Mouse (Mus musculus) CH12.LX (cell line): ENCODE results near the gene Slc25a19. TPM values are rescaled to one million over a fixed set of nuclear protein-coding genes. Genes with fewer than 3 reads are reported as not detected.
A peak's percentile ranks its signal among the peaks of the same experiment; 100 is the strongest.

Experiments used
- DNase-seq: peaks from one replicate; pipeline ENCODE4 v3.0.0-alpha.2; 2013; ENCODE audit errors: extremely low read depth
- H3K27ac ChIP-seq: 2 replicates; pipeline ENCODE4 v1.5.1; 2012; ENCODE audit warnings: low read depth, mild to moderate bottlenecking, control low read depth, moderate library complexity; ENCODE audit not compliant: insufficient read depth
- H3K27me3 ChIP-seq: replicated peaks from 2 replicates; pipeline ENCODE3; 2012; ENCODE audit warnings: inconsistent platforms
- H3K36me3 ChIP-seq, 2 experiments: replicated peaks in 1 of 2; 2 replicates each; pipeline versions ENCODE3 to v1.6.1; 2012; ENCODE audit warnings: inconsistent platforms in 1 of 2, low read length in 1 of 2, mild to moderate bottlenecking in 1 of 2, mixed read lengths in 1 of 2, moderate library complexity in 1 of 2; ENCODE audit not compliant: control insufficient read depth in 1 of 2, insufficient read depth in 1 of 2
- H3K4me1 ChIP-seq, 2 experiments: 2 replicates each; pipeline ENCODE4 v1.6.1; 2012; ENCODE audit warnings: inconsistent platforms in 1 of 2, moderate library complexity in 1 of 2; ENCODE audit not compliant: insufficient read depth in 2 of 2, control insufficient read depth in 1 of 2
- H3K4me2 ChIP-seq: 2 replicates; pipeline ENCODE4 v1.6.1; 2012; ENCODE audit warnings: low read depth, mild to moderate bottlenecking, control low read depth; ENCODE audit not compliant: poor library complexity, insufficient read depth, severe bottlenecking
- H3K4me3 ChIP-seq, 3 experiments: fragments of 150-350 bp in 1 of 3; sonication (generic) in 1 of 3; replicated peaks in 1 of 3; 2 replicates each; pipeline versions ENCODE3 to v1.5.1; 2011 to 2012; ENCODE audit warnings: low read depth in 2 of 3, low read length in 2 of 3, mild to moderate bottlenecking in 2 of 3, moderate library complexity in 2 of 3, control low read depth in 1 of 3, improper control_type of control experiment in 1 of 3, inconsistent platforms in 1 of 3, mixed read lengths in 1 of 3; ENCODE audit not compliant: poor library complexity in 1 of 3
- H3K79me2 ChIP-seq: replicated peaks from 2 replicates; pipeline ENCODE4 v1.6.1; 2012; ENCODE audit warnings: mild to moderate bottlenecking, moderate library complexity; ENCODE audit not compliant: control insufficient read depth, poor library complexity, insufficient read depth, severe bottlenecking; ENCODE audit errors: extremely low read depth
- H3K9ac ChIP-seq: 2 replicates; pipeline ENCODE4 v1.6.1; 2012; ENCODE audit warnings: low read depth, mild to moderate bottlenecking, control low read depth, moderate library complexity; ENCODE audit not compliant: insufficient read depth
- H3K9me3 ChIP-seq: replicated peaks from 2 replicates; pipeline ENCODE3; 2012; ENCODE audit warnings: low read length, inconsistent platforms, mixed read lengths
- BHLHE40 ChIP-seq: IDR thresholded peaks from 2 replicates; pipeline ENCODE4 v1.6.1; 2011; ENCODE audit warnings: mild to moderate bottlenecking, low read depth, low read length, improper control_type of control experiment
- E2F4 ChIP-seq: IDR thresholded peaks from 2 replicates; pipeline ENCODE4 v1.6.1; 2011; ENCODE audit warnings: low read depth, low read length, improper control_type of control experiment; ENCODE audit not compliant: insufficient replicate concordance
- ELF1 ChIP-seq: IDR thresholded peaks from 2 replicates; pipeline ENCODE4 v1.6.1; 2014; ENCODE audit warnings: low read depth, mild to moderate bottlenecking, inconsistent platforms, low read length, improper control_type of control experiment
- HCFC1 ChIP-seq: IDR thresholded peaks from 2 replicates; pipeline ENCODE4 v1.6.1; 2012; ENCODE audit warnings: low read depth, mild to moderate bottlenecking, inconsistent platforms, low read length, improper control_type of control experiment
- JUND ChIP-seq: conservative IDR thresholded peaks from 2 replicates; pipeline ENCODE4 v1.6.1; 2011; ENCODE audit warnings: low read depth, low read length, improper control_type of control experiment
- MEF2A ChIP-seq: IDR thresholded peaks from 2 replicates; pipeline ENCODE4 v1.6.1; 2014; ENCODE audit warnings: low read depth, mild to moderate bottlenecking, inconsistent platforms, low read length, improper control_type of control experiment, borderline replicate concordance
- MXI1 ChIP-seq: IDR thresholded peaks from 2 replicates; pipeline ENCODE4 v1.6.1; 2011; ENCODE audit warnings: mild to moderate bottlenecking, low read depth, low read length, improper control_type of control experiment
- POLR2A ChIP-seq: IDR thresholded peaks from 2 replicates; pipeline ENCODE4 v1.6.1; 2011; ENCODE audit warnings: low read depth, mild to moderate bottlenecking, improper control_type of control experiment, low read length
- SIN3A ChIP-seq: IDR thresholded peaks from 2 replicates; pipeline ENCODE4 v1.6.1; 2012; ENCODE audit warnings: low read length, improper control_type of control experiment, inconsistent platforms
- TBP ChIP-seq: conservative IDR thresholded peaks from 2 replicates; pipeline ENCODE4 v1.6.1; 2011; ENCODE audit warnings: low read depth, low read length, improper control_type of control experiment
- UBTF ChIP-seq: IDR thresholded peaks from 2 replicates; pipeline ENCODE4 v1.6.1; 2012; ENCODE audit warnings: low read depth, mild to moderate bottlenecking, inconsistent platforms, low read length, improper control_type of control experiment, moderate library complexity
- USF1 ChIP-seq: IDR thresholded peaks from 2 replicates; pipeline ENCODE4 v1.6.1; 2014; ENCODE audit warnings: low read depth, mild to moderate bottlenecking, inconsistent platforms, low read length, improper control_type of control experiment
- ZKSCAN1 ChIP-seq: IDR thresholded peaks from 2 replicates; pipeline ENCODE4 v1.6.1; 2012; ENCODE audit warnings: low read depth, inconsistent platforms, low read length, improper control_type of control experiment, borderline replicate concordance
- ZNF384 ChIP-seq: IDR thresholded peaks from 2 replicates; pipeline ENCODE4 v1.6.1; 2012; ENCODE audit warnings: low read depth, low read length, improper control_type of control experiment, inconsistent platforms
- dilution Hi-C: fragments of 300-500 bp; cut with MboI; formaldehyde crosslinking; loops from 2 replicates; pipeline ENCODE4 v1.14.3; 2020; ENCODE audit warnings: low sequenced_read_pairs; ENCODE audit not compliant: extremely low pct_unique_long_range_greater_than_20kb, extremely low pct_ligation_motif_present
- in situ Hi-C: fragments of 300-500 bp; cut with MboI; formaldehyde crosslinking; loops from 3 replicates; pipeline ENCODE4 v1.14.3; 2019; ENCODE audit warnings: low sequenced_read_pairs, low pct_ligation_motif_present, low pct_unique_long_range_greater_than_20kb, mixed read lengths
- polyA plus RNA-seq: library from polyadenylated mRNA; unstranded; fragments of >175 nt; gene quantifications from 2 replicates; pipeline ENCODE4 v1.2.1, GENCODE M21; 2012; ENCODE audit warnings: low read depth; ENCODE audit not compliant: insufficient read length
- total RNA-seq, 2 experiments: library from RNA; depleted of rRNA; stranded (reverse); fragments of 300-350 nt in 1 of 2; fragments of >200 nt in 1 of 2; gene quantifications; 2 replicates each; pipeline ENCODE4 v1.2.3; 2012 to 2014

Gene Slc25a19
- total and polyA plus RNA-seq, 3 experiments = 277 to 398 (median 278) TPM

- DNase-seq = no peak
- Histone ChIP-seq H3K4me3 (no peak overlapping the region), H3K4me1 (peaks cover 20 to 84% of the 10 kb centered on the region in 2 experiments), H3K4me2 (no peak overlapping the region), H3K9me3 (no peaks in the 10 kb centered on the region), H3K9ac (no peak overlapping the region), H3K36me3 (peaks cover 75 to 84% of the 10 kb centered on the region in 2 experiments), H3K27ac (peak overlapping the region; percentile 97), H3K27me3 (no peaks in the 10 kb centered on the region), H3K79me2 (peaks cover 42% of the 10 kb centered on the region)
- TF ChIP-seq TBP = no peak
- TF ChIP-seq UBTF = no peak
- TF ChIP-seq USF1 = no peak
- TF ChIP-seq MXI1 = no peak
- TF ChIP-seq ZKSCAN1 = no peak
- TF ChIP-seq ZNF384 = no peak
- no peak for TF ChIP-seq POLR2A
- TF ChIP-seq JUND = no peak
- no peak for TF ChIP-seq SIN3A
- TF ChIP-seq MEF2A = no peak
- dilution Hi-C loops = no loop called here
- in situ Hi-C loops = loop anchor here (25.0 kb wide), 1 partner anchor 396 kb away; the partner anchor contains the start of gene Galk1
These were observed 12.2 kb downstream of the Slc25a19 start for GRCm38 (mm10) chr11:115615875-115616274.

GRCm38 (mm10) chr11:115615108-115615825 is 12.8 kb downstream of the Slc25a19 start:
- H3K36me3 ChIP-seq = peaks cover 69 to 81% of the 10 kb centered on the region in 2 experiments
- no peak for DNase-seq
- H3K27me3 ChIP-seq = no peaks in the 10 kb centered on the region
- no peak overlapping the region for H3K4me3 ChIP-seq
- no peak overlapping the region for H3K9ac ChIP-seq
- dilution Hi-C loops = no loop called here
- H3K79me2 ChIP-seq = peaks cover 42% of the 10 kb centered on the region
- in situ Hi-C loops = loop anchor here (25.0 kb wide), 1 partner anchor 397 kb away; the partner anchor contains the start of gene Galk1
- peaks cover 20 to 82% of the 10 kb centered on the region in 2 experiments for H3K4me1 ChIP-seq
- H3K27ac ChIP-seq = peak overlapping the region; percentile 97
- no peak overlapping the region for H3K4me2 ChIP-seq
- no peaks in the 10 kb centered on the region for H3K9me3 ChIP-seq
- TF ChIP-seq ELF1 (no peak), BHLHE40 (no peak), HCFC1 (no peak), E2F4 (no peak), JUND (no peak)
